Mouse (Mus musculus) MEL (cell line): ENCODE measurements around the gene Gk5. TPM values are rescaled to one million over a fixed set of nuclear protein-coding genes. Genes with fewer than 3 reads are reported as not detected.
"Not testable (repeated sequence)": the region's sequence is repeated elsewhere in the genome, so short reads cannot be mapped to it uniquely, and the experiment has no call there.

Source experiments
- DNase-seq: peaks from one replicate; pipeline ENCODE4 v3.0.0; 2011; ENCODE audit warnings: low read depth, low spot score
- H3K27ac ChIP-seq: 2 replicates; pipeline ENCODE4 v1.5.1; 2012; ENCODE audit warnings: low read depth, mild to moderate bottlenecking, control low read depth, low read length, moderate library complexity; ENCODE audit not compliant: control insufficient read depth
- H3K27me3 ChIP-seq, 2 experiments: fragments of 150-350 bp in 1 of 2; sonication (generic) in 1 of 2; 2 replicates each; pipeline ENCODE4 v1.6.1; 2012; ENCODE audit warnings: low read length in 2 of 2, mild to moderate bottlenecking in 2 of 2, improper control_type of control experiment in 1 of 2, moderate library complexity in 1 of 2; ENCODE audit not compliant: insufficient read depth in 2 of 2, control insufficient read depth in 1 of 2
- H3K36me3 ChIP-seq, 2 experiments: 2 replicates each; pipeline ENCODE4 v1.6.1; 2012 to 2014; ENCODE audit warnings: low read length in 2 of 2, improper control_type of control experiment in 1 of 2, inconsistent platforms in 1 of 2, mild to moderate bottlenecking in 1 of 2; ENCODE audit not compliant: insufficient read depth in 2 of 2, control insufficient read depth in 1 of 2
- H3K4me1 ChIP-seq, 2 experiments: fragments of 150-350 bp in 1 of 2; sonication (generic) in 1 of 2; 2 replicates each; pipeline ENCODE4 v1.6.1; 2012; ENCODE audit warnings: low read length in 2 of 2, improper control_type of control experiment in 1 of 2, mild to moderate bottlenecking in 1 of 2; ENCODE audit not compliant: insufficient read depth in 2 of 2, control insufficient read depth in 1 of 2
- H3K4me3 ChIP-seq, 2 experiments: fragments of 150-350 bp in 1 of 2; sonication (generic) in 1 of 2; 2 replicates each; pipeline ENCODE4 v1.5.1; 2012; ENCODE audit warnings: low read depth in 2 of 2, low read length in 2 of 2, mild to moderate bottlenecking in 2 of 2, moderate library complexity in 2 of 2, control low read depth in 1 of 2, improper control_type of control experiment in 1 of 2; ENCODE audit not compliant: control insufficient read depth in 1 of 2, insufficient read depth in 1 of 2
- H3K79me2 ChIP-seq: 2 replicates; pipeline ENCODE4 v1.6.1; 2012; ENCODE audit warnings: mild to moderate bottlenecking, low read length, moderate library complexity; ENCODE audit not compliant: control insufficient read depth, poor library complexity, insufficient read depth
- H3K9ac ChIP-seq: 2 replicates; pipeline ENCODE4 v1.6.1; 2012; ENCODE audit warnings: low read depth, mild to moderate bottlenecking, control low read depth, low read length, moderate library complexity; ENCODE audit not compliant: control insufficient read depth, poor library complexity, severe bottlenecking
- H3K9me3 ChIP-seq: fragments of 150-350 bp; sonication (generic); replicated peaks from 2 replicates; pipeline ENCODE4 v1.6.1; 2012; ENCODE audit warnings: mild to moderate bottlenecking, low read length, improper control_type of control experiment, moderate library complexity; ENCODE audit not compliant: insufficient read depth
- BHLHE40 ChIP-seq: IDR thresholded peaks from 2 replicates; pipeline ENCODE4 v1.6.1; 2012; ENCODE audit warnings: low read depth, mild to moderate bottlenecking, inconsistent platforms, low read length, improper control_type of control experiment, borderline replicate concordance
- ETS1 ChIP-seq: IDR thresholded peaks from 2 replicates; pipeline ENCODE4 v1.6.1; 2012; ENCODE audit warnings: low read depth, mild to moderate bottlenecking, inconsistent platforms, low read length, improper control_type of control experiment, moderate library complexity
- GABPA ChIP-seq: IDR thresholded peaks from 2 replicates; pipeline ENCODE4 v1.6.1; 2012; ENCODE audit warnings: low read depth, mild to moderate bottlenecking, inconsistent platforms, low read length, improper control_type of control experiment, moderate library complexity
- GATA1 ChIP-seq: IDR thresholded peaks from 2 replicates; pipeline ENCODE4 v1.6.1; 2011; ENCODE audit warnings: low read depth, low read length, improper control_type of control experiment
- HCFC1 ChIP-seq: IDR thresholded peaks from 2 replicates; pipeline ENCODE4 v1.6.1; 2012; ENCODE audit warnings: low read depth, mild to moderate bottlenecking, inconsistent platforms, low read length, improper control_type of control experiment, moderate library complexity
- KAT2A ChIP-seq: conservative IDR thresholded peaks from 2 replicates; pipeline ENCODE4 v1.6.1; 2012; ENCODE audit warnings: low read depth, low read length, improper control_type of control experiment, inconsistent platforms
- MAX ChIP-seq: IDR thresholded peaks from 2 replicates; pipeline ENCODE4 v1.6.1; 2011; ENCODE audit warnings: low read length, improper control_type of control experiment
- MAZ ChIP-seq: IDR thresholded peaks from 2 replicates; pipeline ENCODE4 v1.6.1; 2012; ENCODE audit warnings: low read depth, mild to moderate bottlenecking, inconsistent platforms, low read length, improper control_type of control experiment
- MYC ChIP-seq: IDR thresholded peaks from 2 replicates; pipeline ENCODE4 v1.6.1; 2011; ENCODE audit warnings: low read depth, mild to moderate bottlenecking, low read length, improper control_type of control experiment, moderate library complexity
- NELFE ChIP-seq: IDR thresholded peaks from 2 replicates; pipeline ENCODE4 v1.6.1; 2011; ENCODE audit warnings: low read depth, low read length, improper control_type of control experiment
- POLR2AphosphoS2 ChIP-seq: IDR thresholded peaks from 2 replicates; pipeline ENCODE4 v1.6.1; 2011; ENCODE audit warnings: low read length, improper control_type of control experiment
- RAD21 ChIP-seq: IDR thresholded peaks from 2 replicates; pipeline ENCODE4 v1.6.1; 2011; ENCODE audit warnings: mild to moderate bottlenecking, low read depth, low read length, improper control_type of control experiment
- SMC3 ChIP-seq: IDR thresholded peaks from 2 replicates; pipeline ENCODE4 v1.6.1; 2011; ENCODE audit warnings: low read depth, low read length, improper control_type of control experiment
- UBTF ChIP-seq: IDR thresholded peaks from 2 replicates; pipeline ENCODE4 v1.6.1; 2012; ENCODE audit warnings: low read depth, mild to moderate bottlenecking, inconsistent platforms, low read length, improper control_type of control experiment, moderate library complexity, borderline replicate concordance; ENCODE audit not compliant: insufficient read depth
- USF1 ChIP-seq: IDR thresholded peaks from 2 replicates; pipeline ENCODE4 v1.6.1; 2014; ENCODE audit warnings: low read depth, mild to moderate bottlenecking, inconsistent platforms, low read length, improper control_type of control experiment, moderate library complexity
- USF2 ChIP-seq, 2 experiments: IDR thresholded peaks; 2 replicates each; pipeline ENCODE4 v1.6.1; 2011 to 2012; ENCODE audit warnings: improper control_type of control experiment in 2 of 2, low read length in 2 of 2, borderline replicate concordance in 1 of 2, inconsistent platforms in 1 of 2, low read depth in 1 of 2, mild to moderate bottlenecking in 1 of 2; ENCODE audit not compliant: insufficient read depth in 1 of 2
- ZC3H11A ChIP-seq: IDR thresholded peaks from 2 replicates; pipeline ENCODE4 v1.6.1; 2012; ENCODE audit warnings: low read depth, mild to moderate bottlenecking, inconsistent platforms, low read length, improper control_type of control experiment
- ZKSCAN1 ChIP-seq: IDR thresholded peaks from 2 replicates; pipeline ENCODE4 v1.6.1; 2012; ENCODE audit warnings: low read depth, mild to moderate bottlenecking, inconsistent platforms, low read length, improper control_type of control experiment, moderate library complexity
- ZNF384 ChIP-seq: IDR thresholded peaks from 2 replicates; pipeline ENCODE4 v1.6.1; 2012; ENCODE audit warnings: low read depth, mild to moderate bottlenecking, inconsistent platforms, low read length, improper control_type of control experiment
- polyA plus RNA-seq, 2 experiments: library from polyadenylated mRNA; stranded (reverse) in 1 of 2; unstranded in 1 of 2; fragments of >175 nt in 1 of 2; fragments of >200 nt in 1 of 2; gene quantifications; 2 replicates each; pipeline versions ENCODE4 v1.2.1 to v1.2.4; 2012; ENCODE audit warnings: low replicate concordance in 2 of 2, low read depth in 1 of 2; ENCODE audit not compliant: insufficient read length in 2 of 2, insufficient read depth in 1 of 2, missing spikeins in 1 of 2
- total RNA-seq: library from RNA; depleted of rRNA; stranded (reverse); fragments of 300-350 nt; gene quantifications from 2 replicates; pipeline ENCODE4 v1.2.3, GENCODE M21; 2012

Gene Gk5
- total and polyA plus RNA-seq, 3 experiments, result 4.0 to 6.2 TPM; not detected in 1

DNA sequence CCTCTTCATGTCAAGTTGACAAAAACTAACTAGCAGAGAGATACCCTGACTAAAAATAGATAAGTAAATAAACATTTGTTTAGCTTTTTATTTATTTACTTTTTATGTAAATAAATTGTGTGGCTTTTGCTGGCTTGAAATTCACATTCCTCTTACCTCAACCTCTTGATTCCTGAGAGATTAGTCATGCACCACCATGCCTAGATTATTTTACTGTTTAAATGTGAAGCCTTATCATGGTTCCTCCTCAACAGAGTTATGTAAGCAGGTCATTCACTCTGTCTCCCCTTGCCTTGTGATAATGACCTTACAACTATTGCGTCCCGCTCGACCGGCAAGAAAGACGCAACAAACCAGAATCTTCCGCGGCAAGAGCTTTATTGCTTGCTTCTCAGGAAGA lies 44.3 kb downstream of the Gk5 start:
- Histone ChIP-seq H3K9ac (no peak overlapping the region), H3K9me3 (no peaks in the 10 kb centered on the region), H3K27me3 (no peaks in the 10 kb centered on the region), H3K27ac (no peak overlapping the region), H3K79me2 (no peaks in the 10 kb centered on the region), H3K36me3 (peaks cover 0 to 7% of the 10 kb centered on the region in 2 experiments; a peak in 1 of 4 replicates), H3K4me3 (no peak overlapping the region), H3K4me1 (peaks cover 0 to 7% of the 10 kb centered on the region in 2 experiments; a peak in 3 of 4 replicates)
- DNase-seq, result no peak
- TF ChIP-seq GABPA (no peak), RAD21 (no peak), ZC3H11A (no peak), USF1 (no peak), NELFE (no peak), ETS1 (no peak), UBTF (no peak), MAZ (no peak), MYC (no peak), BHLHE40 (no peak), HCFC1 (no peak), ZKSCAN1 (no peak), USF2 (IDR thresholded peaks at IDR 0.05; ENCODE audit: borderline replicate concordance in 1 of 2, insufficient read depth in 1 of 2, low read depth in 1 of 2, low read length in 2 of 2) (no peak), GATA1 (no peak), SMC3 (no peak), KAT2A (no peak), ZNF384 (no peak), MAX (no peak), POLR2AphosphoS2 (no peak)

DNA sequence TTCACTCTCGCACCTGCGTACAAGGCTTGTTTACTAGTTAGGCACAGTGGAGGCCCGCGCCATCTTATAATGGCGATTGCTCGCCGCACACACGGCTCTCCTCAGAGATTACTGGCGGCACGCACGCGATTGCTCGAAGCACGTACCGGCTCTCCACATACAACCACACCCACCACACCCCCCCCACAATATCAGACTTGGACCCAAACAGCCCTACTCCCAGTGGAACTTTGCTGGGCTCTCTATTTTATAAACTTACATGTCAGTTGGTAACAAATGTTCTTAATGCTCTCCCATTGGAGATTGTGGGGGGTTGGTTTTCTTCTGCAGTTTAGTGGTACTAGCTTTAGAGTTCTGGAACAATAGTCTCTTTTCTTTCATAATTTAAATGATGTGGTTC lies 44.8 kb downstream of the Gk5 start:
- not testable (repeated sequence) for H3K36me3 ChIP-seq, DNase-seq, H3K4me3 ChIP-seq, H3K79me2 ChIP-seq, H3K4me1 ChIP-seq, H3K27ac ChIP-seq, H3K27me3 ChIP-seq, H3K9me3 ChIP-seq, H3K9ac ChIP-seq
